Mouse (Mus musculus) hindbrain, embryonic 16.5 days (tissue): ENCODE data around the gene 2210418O10Rik. TPM values are rescaled to one million over a fixed set of nuclear protein-coding genes. Genes with fewer than 3 reads are reported as not detected.
"Not testable (repeated sequence)": the region's sequence is repeated elsewhere in the genome, so short reads cannot be mapped to it uniquely, and the experiment has no call there.

ENCODE experiments used
- ATAC-seq: fragments of 200-750 bp; cut with Nextera tagmentation; 2 replicates; pipeline ENCODE4 v1.8.0; 2017; ENCODE audit warnings: moderate TSS enrichment, moderate library complexity
- H3K27ac ChIP-seq: fragments of 300-500 bp; sonication (generic); 2 replicates; pipeline ENCODE4 v1.5.1; 2014; ENCODE audit warnings: low read depth, mild to moderate bottlenecking, control low read depth, low read length, moderate library complexity
- H3K27me3 ChIP-seq: fragments of 300-500 bp; sonication (generic); replicated peaks from 2 replicates; pipeline ENCODE4 v1.6.1; 2014; ENCODE audit warnings: low read length; ENCODE audit not compliant: control insufficient read depth, insufficient read depth
- H3K36me3 ChIP-seq: fragments of 300-500 bp; sonication (generic); 2 replicates; pipeline ENCODE4 v1.6.1; 2014; ENCODE audit warnings: mild to moderate bottlenecking, low read length, moderate library complexity, mixed read lengths; ENCODE audit not compliant: control insufficient read depth, insufficient read depth
- H3K4me1 ChIP-seq: fragments of 300-500 bp; sonication (generic); 2 replicates; pipeline ENCODE4 v1.6.1; 2014; ENCODE audit warnings: low read depth, low read length; ENCODE audit not compliant: control insufficient read depth, insufficient read depth
- H3K4me2 ChIP-seq: fragments of 300-500 bp; sonication (generic); 2 replicates; pipeline ENCODE4 v1.6.1; 2014; ENCODE audit warnings: mild to moderate bottlenecking, low read length, control low read depth, moderate library complexity
- H3K4me3 ChIP-seq: fragments of 300-500 bp; sonication (generic); 2 replicates; pipeline ENCODE4 v1.5.1; 2014; ENCODE audit warnings: mild to moderate bottlenecking, low read length, control low read depth, moderate library complexity
- H3K9ac ChIP-seq: fragments of 300-500 bp; sonication (generic); 2 replicates; pipeline ENCODE4 v1.6.1; 2014; ENCODE audit warnings: low read depth, mild to moderate bottlenecking, control low read depth, low read length, moderate library complexity
- H3K9me3 ChIP-seq: fragments of 300-500 bp; sonication (generic); 2 replicates; pipeline ENCODE4 v1.6.1; 2014; ENCODE audit warnings: mild to moderate bottlenecking, low read length, moderate library complexity; ENCODE audit not compliant: control insufficient read depth
- WGBS: fragments of 180-500 bp; shearing (Covaris S2); extraction: QIAGEN DNeasy Blood & Tissue Kit; methylation state at CpG from one replicate; pipeline ENCODE4 v1.1.7; 2014; 5-methylcytosine and 5-hydroxymethylcytosine counted together
- polyA plus RNA-seq: library from polyadenylated mRNA; unstranded; fragments of >200 nt; fragmentation: Nextera tagmentation; extraction: Ambion mirVana; gene quantifications from 2 replicates; pipeline ENCODE4 v1.2.1, GENCODE M21; 2015

Gene 2210418O10Rik
- 7.3 and 11.4 TPM in 2 replicates for polyA plus RNA-seq

DNA sequence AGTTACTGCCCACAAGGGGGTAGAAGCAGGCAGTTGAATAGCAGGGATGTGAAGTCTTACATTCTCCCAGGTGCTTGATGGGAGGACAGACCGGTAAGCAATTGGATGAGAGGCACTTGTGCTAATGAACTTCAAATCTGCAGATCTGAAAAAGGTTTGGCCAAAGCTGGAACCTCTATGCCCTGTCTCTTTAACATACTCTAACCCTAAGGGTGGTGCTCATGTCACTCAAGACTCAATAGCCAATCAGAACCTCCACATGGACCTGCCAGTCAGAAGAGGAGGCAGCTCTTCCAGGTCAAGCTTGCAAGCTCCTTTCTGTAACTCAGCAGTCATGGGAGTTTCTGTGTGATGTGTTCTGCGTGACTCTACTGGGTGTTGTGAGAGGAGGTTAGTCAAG, at the start of gene 2210418O10Rik:
TSS of gene 2210418O10Rik (plus strand) at position 301 of the 400 bp plus-strand sequence.
- H3K4me1 ChIP-seq, H3K4me2 ChIP-seq, H3K4me3 ChIP-seq, H3K27ac ChIP-seq, H3K9me3 ChIP-seq, H3K36me3 ChIP-seq, ATAC-seq, H3K27me3 ChIP-seq, H3K9ac ChIP-seq: not testable (repeated sequence)
- no CpG with 5 or more reads among the region's 2 CpGs for WGBS

- not testable (repeated sequence) for H3K4me1 ChIP-seq, H3K36me3 ChIP-seq, H3K4me3 ChIP-seq, H3K4me2 ChIP-seq, ATAC-seq, H3K9ac ChIP-seq, H3K27me3 ChIP-seq, H3K27ac ChIP-seq, H3K9me3 ChIP-seq
- WGBS = no CpG with 5 or more reads among the region's 1 CpGs
Observed at GRCm38 (mm10) chr2:176248519-176248918, 22.1 kb downstream of the 2210418O10Rik start.

Other genes starting within 250 kb of the 2210418O10Rik start
- gene Gm2004, start 76.7 kb upstream of the 2210418O10Rik start, polyA plus RNA-seq = 0.81 and 0.89 TPM in 2 replicates
- not detected in 2 replicates for gene Gm11009, start 92.9 kb downstream of the 2210418O10Rik start, polyA plus RNA-seq
- gene Gm14435, start 197.0 kb downstream of the 2210418O10Rik start, polyA plus RNA-seq = 10.3 and 14.4 TPM in 2 replicates